Mouse (Mus musculus) kidney, adult 2 months (tissue): Measurements from ENCODE around the gene Tmem72.

Source experiments
- CTCF ChIP-seq: fragments of 200-500 bp; conservative IDR thresholded peaks from 2 replicates; pipeline ENCODE4 v1.5.1; 2011; ENCODE audit warnings: low read depth, mild to moderate bottlenecking, control low read depth, low read length, moderate library complexity, mixed read lengths; ENCODE audit not compliant: insufficient read depth, insufficient read length
- POLR2A ChIP-seq: fragments of 200-500 bp; IDR thresholded peaks from one replicate; pipeline ENCODE4 v1.6.1; 2011; ENCODE audit warnings: low read depth, low read length, control low read depth

DNA sequence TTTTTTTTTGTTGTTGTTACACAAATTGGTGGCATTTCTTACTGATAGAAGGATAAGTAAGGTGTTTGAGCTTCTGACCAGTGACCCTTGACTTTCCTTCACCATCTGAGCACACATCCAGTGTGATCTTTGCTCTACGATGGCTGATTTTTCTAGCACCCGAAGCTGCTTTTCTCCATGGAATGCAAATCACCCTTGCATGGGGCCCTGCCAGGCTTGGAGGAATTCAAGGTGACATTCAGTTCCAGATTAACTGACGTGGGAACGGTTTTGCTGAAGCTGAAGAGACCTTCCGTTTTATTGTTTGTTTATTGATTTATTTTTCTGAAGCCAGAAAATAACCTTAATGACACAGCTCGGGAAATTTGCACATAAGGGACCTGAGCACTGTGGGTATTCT, 43.5 kb upstream of the Tmem72 start:
- TF ChIP-seq CTCF, result no peak
- TF ChIP-seq POLR2A, result no peak
